Mouse (Mus musculus) layer of hippocampus, adult 11-12 months (tissue): ENCODE measurements at regions not wholly inside any gene's neighbourhood (a gene's known extent, or its start where the extent isn't known, plus 50 kb on each side); places are given as distances from the start of the nearest gene placed in this dataset.
A peak's percentile ranks its signal among the peaks of the same experiment; 100 is the strongest.

ENCODE experiments used
- DNase-seq: peaks from one replicate; pipeline ENCODE4 v3.0.0; 2022; ENCODE audit warnings: low spot score

GRCm38 (mm10) chr2:124952212-124952611 is 115.7 kb upstream of the Slc24a5 start:
- no peak for DNase-seq

- DNase-seq, result no peak
Measured at GRCm38 (mm10) chr2:124953015-124953414, 114.9 kb upstream of the Slc24a5 start.

GRCm38 (mm10) chr2:124955843-124956242 is 112.1 kb upstream of the Slc24a5 start:
- no peak for DNase-seq

GRCm38 (mm10) chr2:124959431-124959830 is 108.5 kb upstream of the Slc24a5 start:
- no peak for DNase-seq

- no peak for DNase-seq
Measured at GRCm38 (mm10) chr2:124971826-124972749, 95.8 kb upstream of the Slc24a5 start.

GRCm38 (mm10) chr2:124975106-124975505 is 92.8 kb upstream of the Slc24a5 start:
- DNase-seq, result peak; percentile 21

- DNase-seq, result no peak
Measured at GRCm38 (mm10) chr2:124990976-124991375, 76.9 kb upstream of the Slc24a5 start.

- DNase-seq, result no peak
Measured at GRCm38 (mm10) chr2:125015007-125015406, 52.9 kb upstream of the Slc24a5 start.

- no peak for DNase-seq
Measured at GRCm38 (mm10) chr2:125016946-125017345, 51.0 kb upstream of the Slc24a5 start.
